Mouse (Mus musculus): Measurements from ENCODE around the gene Crkl. TPM values are rescaled to one million over a fixed set of nuclear protein-coding genes. Genes with fewer than 3 reads are reported as not detected.

The Crkl gene
- polyA plus RNA-seq, 1 experiment from 2014 or later: 27.9 TPM

GRCm38 (mm10) chr16:17510143-17510542 lies 58.4 kb downstream of the Crkl start:
- H3K4me3 ChIP-seq (ENCODE audit: low read depth, low read length): 0 out of 2 replicates have a peak overlapping the region, but pooled peaks have one; percentile 87
- H3K27me3 ChIP-seq (ENCODE audit: control insufficient read depth, insufficient read depth, low read depth, low read length): no peaks in the 10 kb centered on the region
- peaks cover 10% of the 10 kb centered on the region for H3K36me3 ChIP-seq (ENCODE audit: control insufficient read depth, insufficient read depth)
- ATAC-seq (ENCODE audit: low read depth): no peak
- no peaks in the 10 kb centered on the region for H3K9me3 ChIP-seq (replicated peaks; ENCODE audit: control insufficient read depth, low read length)
- peak overlapping the region; percentile 5; the same call in 1 of the 2 replicates for H3K27ac ChIP-seq (ENCODE audit: low read length)
- 94% methylated on average over 2 of the region's 2 CpGs for WGBS (ENCODE audit: insufficient replicate concordance)
- H3K4me1 ChIP-seq (ENCODE audit: control insufficient read depth, low read depth, low read length): peaks cover 20% of the 10 kb centered on the region
- H3K9ac ChIP-seq (ENCODE audit: low read depth, low read length): no peak overlapping the region
- H3K4me2 ChIP-seq (ENCODE audit: low read depth, low read length): peak overlapping the region; percentile 88

- Histone ChIP-seq H3K27ac (ENCODE audit: low read length) (no peak overlapping the region), H3K9me3 (replicated peaks; ENCODE audit: control insufficient read depth, low read length) (no peaks in the 10 kb centered on the region), H3K36me3 (ENCODE audit: control insufficient read depth, insufficient read depth) (peaks cover 10% of the 10 kb centered on the region), H3K4me2 (ENCODE audit: low read depth, low read length) (peak overlapping the region; percentile 88), H3K9ac (ENCODE audit: low read depth, low read length) (no peak overlapping the region), H3K4me1 (ENCODE audit: control insufficient read depth, low read depth, low read length) (peaks cover 20% of the 10 kb centered on the region), H3K4me3 (ENCODE audit: low read depth, low read length) (no peak overlapping the region), H3K27me3 (ENCODE audit: control insufficient read depth, insufficient read depth, low read depth, low read length) (no peaks in the 10 kb centered on the region)
- no peak for ATAC-seq (ENCODE audit: low read depth)
- 25% methylated on average over 2 of the region's 2 CpGs for WGBS (ENCODE audit: insufficient replicate concordance)
Observed at GRCm38 (mm10) chr16:17510686-17511085, 58.9 kb downstream of the Crkl start.

GRCm38 (mm10) chr16:17511431-17511830 lies 59.6 kb downstream of the Crkl start:
- H3K9ac ChIP-seq (ENCODE audit: low read depth, low read length): no peak overlapping the region
- ATAC-seq (ENCODE audit: low read depth): no peak
- H3K9me3 ChIP-seq (replicated peaks; ENCODE audit: control insufficient read depth, low read length): no peaks in the 10 kb centered on the region
- no peak overlapping the region for H3K4me2 ChIP-seq (ENCODE audit: low read depth, low read length)
- 79% methylated on average over 4 of the region's 4 CpGs for WGBS (ENCODE audit: insufficient replicate concordance)
- peaks cover 20% of the 10 kb centered on the region for H3K4me1 ChIP-seq (ENCODE audit: control insufficient read depth, low read depth, low read length)
- no peak overlapping the region for H3K4me3 ChIP-seq (ENCODE audit: low read depth, low read length)
- no peak overlapping the region for H3K27ac ChIP-seq (ENCODE audit: low read length)
- no peaks in the 10 kb centered on the region for H3K27me3 ChIP-seq (ENCODE audit: control insufficient read depth, insufficient read depth, low read depth, low read length)
- peaks cover 14% of the 10 kb centered on the region for H3K36me3 ChIP-seq (ENCODE audit: control insufficient read depth, insufficient read depth)

GRCm38 (mm10) chr16:17518910-17519309 lies 67.1 kb downstream of the Crkl start:
- no peaks in the 10 kb centered on the region for H3K9me3 ChIP-seq (replicated peaks; ENCODE audit: control insufficient read depth, low read length)
- no peaks in the 10 kb centered on the region for H3K27me3 ChIP-seq (ENCODE audit: control insufficient read depth, insufficient read depth, low read depth, low read length)
- H3K9ac ChIP-seq (ENCODE audit: low read depth, low read length): no peak overlapping the region
- 69% methylated on average over 2 of the region's 2 CpGs for WGBS (ENCODE audit: insufficient replicate concordance)
- ATAC-seq (ENCODE audit: low read depth): no peak
- H3K27ac ChIP-seq (ENCODE audit: low read length): no peak overlapping the region
- peaks cover 34% of the 10 kb centered on the region for H3K36me3 ChIP-seq (ENCODE audit: control insufficient read depth, insufficient read depth)
- no peak overlapping the region for H3K4me3 ChIP-seq (ENCODE audit: low read depth, low read length)
- H3K4me1 ChIP-seq (ENCODE audit: control insufficient read depth, low read depth, low read length): no peaks in the 10 kb centered on the region
- no peak overlapping the region for H3K4me2 ChIP-seq (ENCODE audit: low read depth, low read length)

- Histone ChIP-seq H3K4me2 (ENCODE audit: low read depth, low read length) (no peak overlapping the region), H3K9ac (ENCODE audit: low read depth, low read length) (no peak overlapping the region), H3K4me3 (ENCODE audit: low read depth, low read length) (no peak overlapping the region), H3K27me3 (ENCODE audit: control insufficient read depth, insufficient read depth, low read depth, low read length) (no peaks in the 10 kb centered on the region), H3K36me3 (ENCODE audit: control insufficient read depth, insufficient read depth) (peaks cover 43% of the 10 kb centered on the region), H3K4me1 (ENCODE audit: control insufficient read depth, low read depth, low read length) (no peaks in the 10 kb centered on the region), H3K27ac (ENCODE audit: low read length) (no peak overlapping the region), H3K9me3 (replicated peaks; ENCODE audit: control insufficient read depth, low read length) (no peaks in the 10 kb centered on the region)
- 75% methylated on average over 11 of the region's 11 CpGs for WGBS (ENCODE audit: insufficient replicate concordance)
- ATAC-seq (ENCODE audit: low read depth): no peak
Observed at GRCm38 (mm10) chr16:17524156-17524555, 72.4 kb downstream of the Crkl start.

- 82% methylated on average over 3 of the region's 3 CpGs for WGBS (ENCODE audit: insufficient replicate concordance)
- no peak for ATAC-seq (ENCODE audit: low read depth)
- Histone ChIP-seq H3K36me3 (ENCODE audit: control insufficient read depth, insufficient read depth) (peaks cover 39% of the 10 kb centered on the region), H3K4me3 (ENCODE audit: low read depth, low read length) (no peak overlapping the region), H3K27ac (ENCODE audit: low read length) (no peak overlapping the region), H3K9ac (ENCODE audit: low read depth, low read length) (no peak overlapping the region), H3K4me2 (ENCODE audit: low read depth, low read length) (no peak overlapping the region), H3K9me3 (replicated peaks; ENCODE audit: control insufficient read depth, low read length) (no peaks in the 10 kb centered on the region), H3K4me1 (ENCODE audit: control insufficient read depth, low read depth, low read length) (peaks cover 11% of the 10 kb centered on the region), H3K27me3 (ENCODE audit: control insufficient read depth, insufficient read depth, low read depth, low read length) (no peaks in the 10 kb centered on the region)
Observed at GRCm38 (mm10) chr16:17525524-17525923, 73.7 kb downstream of the Crkl start.

- H3K27me3 ChIP-seq (ENCODE audit: control insufficient read depth, insufficient read depth, low read depth, low read length): no peaks in the 10 kb centered on the region
- no peak overlapping the region for H3K27ac ChIP-seq (ENCODE audit: low read length)
- no peaks in the 10 kb centered on the region for H3K9me3 ChIP-seq (replicated peaks; ENCODE audit: control insufficient read depth, low read length)
- no peak overlapping the region for H3K9ac ChIP-seq (ENCODE audit: low read depth, low read length)
- H3K36me3 ChIP-seq (ENCODE audit: control insufficient read depth, insufficient read depth): peaks cover 33% of the 10 kb centered on the region
- H3K4me3 ChIP-seq (ENCODE audit: low read depth, low read length): no peak overlapping the region
- WGBS (ENCODE audit: insufficient replicate concordance): 70% methylated on average over 6 of the region's 6 CpGs
- no peak for ATAC-seq (ENCODE audit: low read depth)
- no peak overlapping the region for H3K4me2 ChIP-seq (ENCODE audit: low read depth, low read length)
- peaks cover 11% of the 10 kb centered on the region for H3K4me1 ChIP-seq (ENCODE audit: control insufficient read depth, low read depth, low read length)
Observed at GRCm38 (mm10) chr16:17526223-17526622, 74.4 kb downstream of the Crkl start.

GRCm38 (mm10) chr16:17527606-17528005 lies 75.8 kb downstream of the Crkl start:
- Histone ChIP-seq H3K9me3 (replicated peaks; ENCODE audit: control insufficient read depth, low read length) (no peaks in the 10 kb centered on the region), H3K4me1 (ENCODE audit: control insufficient read depth, low read depth, low read length) (peaks cover 16% of the 10 kb centered on the region), H3K27ac (ENCODE audit: low read length) (no peak overlapping the region), H3K4me2 (ENCODE audit: low read depth, low read length) (no peak overlapping the region), H3K27me3 (ENCODE audit: control insufficient read depth, insufficient read depth, low read depth, low read length) (no peaks in the 10 kb centered on the region), H3K4me3 (ENCODE audit: low read depth, low read length) (no peak overlapping the region), H3K9ac (ENCODE audit: low read depth, low read length) (no peak overlapping the region), H3K36me3 (ENCODE audit: control insufficient read depth, insufficient read depth) (peaks cover 29% of the 10 kb centered on the region)
- no peak for ATAC-seq (ENCODE audit: low read depth)

GRCm38 (mm10) chr16:17528276-17528675 lies 76.5 kb downstream of the Crkl start:
- ATAC-seq (ENCODE audit: low read depth): no peak
- no peaks in the 10 kb centered on the region for H3K27me3 ChIP-seq (ENCODE audit: control insufficient read depth, insufficient read depth, low read depth, low read length)
- H3K4me2 ChIP-seq (ENCODE audit: low read depth, low read length): no peak overlapping the region
- peaks cover 26% of the 10 kb centered on the region for H3K36me3 ChIP-seq (ENCODE audit: control insufficient read depth, insufficient read depth)
- no peak overlapping the region for H3K4me3 ChIP-seq (ENCODE audit: low read depth, low read length)
- no peak overlapping the region for H3K27ac ChIP-seq (ENCODE audit: low read length)
- WGBS (ENCODE audit: insufficient replicate concordance): 84% methylated on average over 13 of the region's 13 CpGs
- H3K4me1 ChIP-seq (ENCODE audit: control insufficient read depth, low read depth, low read length): peaks cover 16% of the 10 kb centered on the region
- no peaks in the 10 kb centered on the region for H3K9me3 ChIP-seq (replicated peaks; ENCODE audit: control insufficient read depth, low read length)
- no peak overlapping the region for H3K9ac ChIP-seq (ENCODE audit: low read depth, low read length)

Measured in liver, embryonic 16.5 days (tissue).